Mouse (Mus musculus) heart, postnatal 25 days (tissue): ENCODE data around the gene Tmem201. TPM values are rescaled to one million over a fixed set of nuclear protein-coding genes. Genes with fewer than 3 reads are reported as not detected.
A peak's percentile ranks its signal among the peaks of the same experiment; 100 is the strongest.

Experiments
- DNase-seq: peaks from one replicate; pipeline ENCODE4 v3.0.0; 2022; ENCODE audit warnings: low spot score
- intact Hi-C: fragments of 180-260 bp; cut with DNase I; formaldehyde crosslinking; loops from one replicate; pipeline ENCODE4 v1.15.1; 2025
- total RNA-seq, 2 experiments: library from RNA; stranded (reverse); gene quantifications; 2 replicates each; pipeline ENCODE4 v1.2.3; 2021

Tmem201 gene
- total RNA-seq, 2 experiments from 2014 or later, result 82.3 to 89.7 TPM

DNA sequence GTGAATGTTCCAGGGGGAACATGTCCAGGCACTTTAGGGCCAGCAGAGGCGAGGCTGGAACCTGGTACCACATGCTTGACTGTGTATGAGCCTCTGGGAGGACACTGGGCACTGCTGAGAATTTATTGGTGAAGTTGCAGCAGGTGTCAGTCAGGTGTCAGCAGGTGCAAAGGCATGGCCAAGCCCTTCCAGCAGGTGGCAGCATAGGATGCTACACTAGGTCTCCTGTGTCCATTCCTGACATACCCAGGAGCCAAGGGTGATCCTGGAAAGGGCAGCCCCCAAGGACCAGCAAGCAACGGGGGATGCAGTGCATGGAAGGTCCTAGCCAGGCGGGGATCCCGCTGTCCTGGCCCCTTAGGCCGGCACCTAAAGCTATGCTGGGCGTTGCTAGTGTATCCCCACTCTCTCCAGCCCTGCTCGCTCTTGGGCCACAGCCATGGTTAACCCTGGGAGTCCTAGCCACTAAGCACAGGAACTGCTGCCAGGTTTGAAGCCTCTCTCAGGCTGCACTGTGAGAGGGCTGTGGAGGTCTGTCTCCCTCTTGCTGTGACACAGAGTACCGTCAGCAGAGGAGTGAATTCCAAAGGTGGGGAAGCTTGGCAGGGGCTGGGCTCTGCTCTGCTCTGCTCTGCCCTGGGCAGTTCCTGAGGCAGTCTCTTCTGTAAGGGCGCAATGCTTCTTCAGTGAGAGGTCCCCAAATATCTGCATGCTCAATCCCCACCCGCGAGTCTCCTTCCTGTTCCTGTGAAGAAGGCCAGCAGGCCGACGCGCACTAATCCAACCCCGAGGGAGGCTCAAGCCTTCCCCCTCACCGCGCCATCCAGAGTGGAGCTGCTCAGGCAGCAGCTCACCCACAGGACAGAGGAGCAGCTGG is 13.8 kb downstream of the Tmem201 start:
- intact Hi-C loops, result loop anchor here (2.0 kb wide), 1 partner anchor 15 kb away; the partner anchor contains the start of gene Tmem201
- DNase-seq, result no peak

DNA sequence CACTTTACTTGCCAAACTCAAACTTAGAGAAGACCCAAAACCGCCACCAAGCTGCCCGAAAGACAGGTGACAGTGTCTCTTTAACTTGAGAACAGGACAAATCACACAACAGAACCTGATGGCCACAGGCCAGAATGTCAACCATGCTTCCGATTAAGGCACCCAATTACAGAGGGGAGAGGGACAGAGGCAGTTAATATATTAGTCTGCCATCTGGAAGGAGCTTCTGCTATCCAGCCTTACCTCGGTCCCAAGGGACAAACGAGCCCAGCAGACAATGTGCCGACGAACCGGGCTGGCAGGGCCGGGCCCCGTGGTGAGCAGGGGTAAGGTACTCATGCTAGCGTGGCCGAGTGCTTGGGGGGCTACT is 14.8 kb downstream of the Tmem201 start:
- DNase-seq, result no peak
- intact Hi-C loops, result no loop called here

DNA sequence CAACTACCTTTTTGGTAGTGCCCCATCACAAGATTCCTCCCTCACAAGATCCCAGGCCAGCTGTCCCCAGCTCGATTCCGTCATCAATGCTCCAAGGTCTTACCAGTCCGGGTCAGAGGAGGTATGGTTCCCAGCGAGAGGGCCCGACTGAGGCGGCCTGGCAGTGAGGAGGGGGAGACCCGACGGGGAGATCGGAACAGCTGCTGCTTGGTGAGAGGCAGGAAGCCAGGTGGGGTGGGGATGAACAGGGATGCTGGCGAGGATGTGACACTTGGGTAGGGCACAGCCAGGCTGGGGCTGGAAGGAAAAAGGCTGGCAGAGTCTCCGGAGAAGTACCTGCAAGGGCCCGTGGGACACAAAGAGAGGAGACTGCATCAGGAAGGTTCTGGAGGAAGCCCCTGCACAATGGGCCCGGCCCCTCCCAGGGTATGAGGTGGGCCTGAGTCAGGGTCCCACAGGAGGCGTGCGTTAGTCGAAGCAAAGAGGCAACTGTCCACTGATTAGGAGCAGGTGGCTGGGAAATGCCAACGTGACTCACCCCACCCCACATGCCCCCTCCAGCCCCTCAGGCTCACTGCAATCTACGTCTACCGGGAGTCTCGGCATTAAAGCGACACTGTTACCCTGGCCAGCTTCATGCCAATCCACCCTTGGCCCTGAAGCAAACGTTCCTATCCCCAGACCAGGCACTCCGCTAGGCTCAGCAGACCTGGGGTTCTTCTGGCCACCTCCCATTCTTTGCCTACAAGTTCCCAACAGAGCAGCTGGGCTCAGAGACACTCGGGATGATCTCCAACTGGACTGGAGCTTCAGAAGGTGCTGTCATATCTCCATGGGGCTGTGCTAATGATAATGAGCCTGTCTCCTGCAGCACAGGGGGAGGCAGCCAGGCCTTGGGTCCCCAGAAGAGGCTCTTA is 15.5 kb downstream of the Tmem201 start:
- DNase-seq, result no peak
- intact Hi-C loops, result no loop called here

GRCm38 (mm10) chr4:149721163-149721562 is 16.7 kb downstream of the Tmem201 start:
- intact Hi-C loops, result no loop called here

GRCm38 (mm10) chr4:149719686-149720085 is 18.2 kb downstream of the Tmem201 start:
- intact Hi-C loops, result no loop called here
- no peak for DNase-seq

More at GRCm38 (mm10) chr4:149721163-149721562, 16.7 kb downstream of the Tmem201 start:
- DNase-seq, result no peak

DNA sequence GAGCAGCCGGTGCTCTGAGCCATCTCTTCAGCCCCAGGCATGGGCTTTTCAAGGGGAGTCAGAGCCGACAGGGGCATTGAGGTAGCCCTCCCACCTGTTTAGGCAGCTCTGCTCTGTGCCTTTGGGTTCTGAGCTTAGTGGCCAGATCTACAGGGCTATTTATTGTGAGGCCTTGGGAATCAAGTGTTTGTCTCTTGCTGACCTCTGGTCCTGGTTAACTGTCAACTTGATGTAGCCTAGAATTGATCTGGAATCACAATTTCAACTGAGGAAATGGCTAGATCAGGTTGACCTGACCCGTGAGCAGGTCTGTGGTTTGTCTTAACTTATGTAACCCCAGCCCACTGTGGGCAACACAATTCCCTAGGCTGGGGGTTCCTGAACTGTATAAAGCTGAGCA is 23.3 kb downstream of the Tmem201 start:
- no peak for DNase-seq
- intact Hi-C loops, result loop anchor here (5.0 kb wide), 1 partner anchor 167 kb away; no protein-coding TSS in a partner anchor

DNA sequence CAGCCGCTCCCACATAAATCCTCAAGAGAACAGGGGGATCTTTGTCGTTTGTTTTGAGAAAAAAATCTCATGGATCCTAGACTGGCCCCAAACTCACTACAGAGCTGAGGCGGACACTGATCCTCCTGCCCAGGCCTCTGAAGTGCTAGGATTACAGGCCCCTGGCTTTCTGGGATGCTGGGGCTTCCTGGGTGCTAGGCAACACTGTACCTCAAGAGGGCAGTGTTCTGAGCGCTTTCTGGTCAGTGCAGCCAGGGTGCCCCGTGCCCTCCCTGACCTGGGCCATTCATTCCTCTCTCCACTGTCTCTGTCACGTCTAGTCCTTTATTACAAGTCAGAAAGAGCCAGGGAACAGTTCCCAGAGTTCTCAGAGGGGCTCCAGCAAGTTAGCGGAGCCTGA is 25.9 kb downstream of the Tmem201 start:
- no peak for DNase-seq
- intact Hi-C loops, result loop anchor here (1.0 to 5.0 kb wide), 2 partner anchors 63 to 165 kb away; no protein-coding TSS in a partner anchor

DNA sequence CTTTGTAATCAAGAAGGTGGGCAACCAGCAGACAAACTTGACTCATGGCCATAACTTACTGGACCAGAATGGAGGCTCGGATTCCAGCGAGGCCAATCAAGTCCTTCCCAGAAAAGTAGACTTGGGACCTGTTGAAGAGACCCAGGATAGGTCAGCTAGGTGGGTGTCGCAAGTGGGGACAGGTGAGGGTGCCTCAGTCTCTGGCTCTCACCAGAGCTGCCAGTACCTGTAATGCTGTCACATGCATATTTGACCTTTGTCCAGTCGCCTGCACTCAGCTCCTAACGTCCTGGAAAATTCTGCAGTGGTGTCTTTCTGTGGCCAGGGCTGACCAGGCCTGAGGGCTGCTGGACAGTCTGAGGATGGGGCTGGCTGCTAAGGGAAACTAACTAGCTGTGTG is 26.4 kb downstream of the Tmem201 start:
- no peak for DNase-seq
- intact Hi-C loops, result loop anchor here (1.0 to 5.0 kb wide), 2 partner anchors 62 to 164 kb away; no protein-coding TSS in a partner anchor

- DNase-seq, result peak; percentile 58
- intact Hi-C loops, result loop anchor here (5.0 kb wide), 1 partner anchor 163 kb away; no protein-coding TSS in a partner anchor
Measured at GRCm38 (mm10) chr4:149710510-149710909, 27.3 kb downstream of the Tmem201 start.

DNA sequence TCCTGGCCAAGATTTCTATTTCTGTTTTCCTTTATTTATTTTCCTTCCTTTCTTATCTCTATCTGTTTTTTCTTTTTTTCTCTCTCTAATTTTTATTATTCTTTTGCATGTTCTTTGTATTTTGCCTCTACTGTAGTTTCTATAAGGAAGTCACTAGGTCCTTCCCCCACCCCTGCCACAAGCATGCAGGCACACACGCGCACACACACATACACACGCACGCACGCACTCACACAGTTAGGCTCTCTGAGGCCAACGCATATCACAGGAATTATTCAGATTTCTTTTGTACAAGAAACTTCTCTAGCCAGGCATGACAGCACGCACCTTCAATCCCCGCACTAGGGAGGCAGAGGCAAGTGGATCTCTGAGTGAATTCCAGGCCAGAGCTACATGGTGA is 31.9 kb downstream of the Tmem201 start:
- intact Hi-C loops, result no loop called here
- no peak for DNase-seq

- DNase-seq, result no peak
- intact Hi-C loops, result no loop called here
Measured at GRCm38 (mm10) chr4:149705298-149705697, 32.5 kb downstream of the Tmem201 start.

DNA sequence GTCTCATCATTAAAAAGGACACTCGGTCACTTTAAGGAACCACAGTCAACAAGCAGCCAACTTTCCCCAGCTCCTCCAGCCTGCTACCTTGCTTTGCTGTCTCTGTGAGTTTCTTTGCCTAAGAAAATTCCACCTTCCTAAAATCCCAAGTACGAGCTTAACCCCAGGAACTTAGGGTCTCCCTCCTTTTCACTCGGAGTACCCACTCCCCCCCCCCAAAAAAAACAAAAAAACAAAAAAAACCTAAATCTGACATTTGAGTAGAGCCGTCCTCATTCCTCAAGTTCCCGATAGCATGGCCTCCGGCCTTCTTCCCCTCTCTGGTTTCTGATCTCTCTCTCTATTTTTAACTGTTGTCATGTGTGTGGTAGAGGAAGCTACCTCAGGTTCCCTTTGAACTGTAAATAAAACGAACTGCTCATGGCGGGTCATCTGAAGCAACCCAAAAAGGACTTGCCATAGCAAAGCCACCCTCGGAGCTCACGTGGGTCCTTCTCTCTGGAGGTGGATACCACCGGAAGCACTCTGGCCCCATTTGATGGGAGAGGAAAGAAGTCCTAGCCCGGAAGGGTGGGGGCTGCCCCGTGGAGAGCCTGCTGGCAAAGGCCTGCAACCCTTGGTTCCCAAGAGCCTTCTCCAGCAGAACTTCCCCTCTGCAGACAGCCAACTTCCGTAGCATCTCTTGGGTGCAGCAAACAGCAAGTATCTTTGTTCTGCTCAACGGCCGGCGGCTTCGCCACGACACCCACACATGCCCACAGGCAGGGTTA is 35.4 kb downstream of the Tmem201 start, which contains the start of gene Pik3cd:
Pik3cd (minus strand) TSS at position 362 of the 770 bp plus-strand sequence.
- peak; percentile 31 for DNase-seq
- intact Hi-C loops, result no loop called here

DNA sequence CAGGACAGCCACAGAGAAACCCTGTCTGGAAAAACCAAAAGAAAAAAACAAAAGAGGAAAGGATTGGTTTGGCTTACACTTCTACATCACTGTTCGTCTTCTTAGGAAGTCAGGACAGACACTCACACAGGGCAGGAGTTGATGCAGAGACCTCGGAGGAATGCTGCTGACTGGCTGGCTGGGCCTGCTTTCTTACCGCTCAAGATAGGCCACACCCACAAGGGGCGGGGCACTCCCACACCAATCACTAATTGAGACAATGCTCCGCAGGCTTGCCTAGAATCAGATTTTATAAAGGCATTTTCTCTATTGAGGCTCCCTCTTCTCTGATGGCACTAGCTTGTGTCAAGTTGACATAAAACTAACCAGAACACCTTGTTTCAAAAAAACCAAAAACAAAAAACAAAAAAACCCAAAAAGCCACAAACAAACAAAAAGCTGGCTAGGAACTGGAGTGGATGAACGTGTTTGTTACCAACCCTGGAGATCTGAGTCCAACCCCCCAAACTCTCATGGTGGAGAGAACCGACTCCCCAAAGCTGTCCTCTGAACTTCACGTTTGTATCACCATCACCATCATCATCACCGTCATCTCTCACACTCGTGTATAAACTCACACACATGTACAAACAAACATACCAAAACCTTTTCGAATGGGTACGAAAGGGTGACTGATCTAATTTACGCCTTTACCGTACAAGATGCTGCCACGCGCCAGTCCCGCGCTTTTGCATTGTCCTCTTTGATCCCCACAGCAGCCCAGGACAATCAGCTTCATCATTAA is 36.2 kb downstream of the Tmem201 start:
- no peak for DNase-seq
- intact Hi-C loops, result no loop called here

GRCm38 (mm10) chr4:149699953-149700352 is 37.9 kb downstream of the Tmem201 start:
- no peak for DNase-seq
- intact Hi-C loops, result no loop called here

DNA sequence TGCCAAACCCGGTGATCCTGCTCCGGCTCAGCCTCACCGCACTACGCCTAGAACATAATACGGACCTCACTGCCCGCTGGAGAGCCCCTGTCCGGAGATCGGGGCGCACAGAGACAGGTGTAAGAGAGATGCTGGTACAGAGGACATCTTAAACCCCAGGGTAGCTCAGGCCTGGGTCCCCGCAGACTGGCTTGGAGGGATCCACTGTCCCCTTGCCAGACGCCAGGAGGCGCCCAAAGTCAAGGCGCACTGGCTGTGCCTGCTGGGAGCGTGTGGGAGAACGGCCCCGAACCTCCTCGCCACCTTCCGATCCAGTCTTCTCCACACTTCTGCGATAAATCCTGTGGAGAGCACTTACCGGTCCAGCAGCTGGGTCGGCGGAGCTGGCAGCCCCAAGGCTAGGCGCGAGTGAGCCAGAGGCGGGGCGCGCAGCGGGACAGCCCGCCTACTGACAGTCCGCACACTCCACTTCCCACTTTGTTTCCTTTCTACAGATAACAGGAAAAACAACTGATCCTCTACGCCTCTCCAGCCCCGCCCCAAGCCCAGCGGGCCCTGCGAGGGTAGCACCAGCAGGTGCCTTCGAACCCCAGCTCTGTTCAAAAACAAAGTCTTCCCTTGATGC is 39.5 kb downstream of the Tmem201 start:
- peak; percentile 36 for DNase-seq
- intact Hi-C loops, result no loop called here

- no peak for DNase-seq
- intact Hi-C loops, result no loop called here
Measured at GRCm38 (mm10) chr4:149697506-149698196, 40.2 kb downstream of the Tmem201 start.

- no peak for DNase-seq
Measured at GRCm38 (mm10) chr4:149696189-149696971, 41.5 kb downstream of the Tmem201 start.

More at GRCm38 (mm10) chr4:149696189-149696971, 41.5 kb downstream of the Tmem201 start:
- intact Hi-C loops, result no loop called here
